8 mouse cellular contexts compared by ENCODE assay signal in the genomic region with DNA sequence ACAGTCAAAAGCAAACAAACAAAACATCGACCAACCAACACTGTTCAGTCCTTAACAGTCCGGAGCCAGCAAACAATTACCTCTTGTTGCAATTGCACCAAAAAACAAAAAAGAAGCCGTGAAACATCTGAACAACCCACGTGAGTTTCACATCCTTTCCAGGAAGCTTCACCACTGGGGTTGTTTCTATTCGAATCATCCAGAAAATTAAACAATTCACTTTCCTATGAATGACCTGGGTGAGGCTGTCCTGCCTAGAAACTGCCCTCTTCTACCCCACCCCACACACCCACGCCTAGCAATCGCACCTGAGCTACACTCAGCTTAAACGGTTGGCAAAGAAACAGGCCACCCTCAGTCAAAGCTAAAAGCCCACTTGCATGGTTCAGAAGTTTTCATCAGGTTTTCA. TPM values are rescaled to one million over a fixed set of nuclear protein-coding genes. Genes with fewer than 3 reads are reported as not detected.
DNase-seq lines count a peak whose midpoint lies in the region; ATAC-seq and TF ChIP-seq lines count a peak whose summit lies in the region.

No protein-coding gene starts in this region.

- H3K4me1 ChIP-seq in cerebellum, adult 2 months (ENCODE audit: control insufficient read depth, insufficient read depth, low read length) = peaks cover 3% of the 10 kb centered on the region
- peaks cover 13% of the 10 kb centered on the region for H3K4me1 ChIP-seq in midbrain, embryonic 12.5 days

- no peak for TF ChIP-seq CTCF in cerebellum, adult 2 months (IDR thresholded peaks at IDR 0.05; ENCODE audit: borderline replicate concordance, insufficient read depth, low read depth, low read length)

- no peaks in the 10 kb centered on the region for H3K27me3 ChIP-seq in cerebellum, adult 2 months (ENCODE audit: control insufficient read depth, insufficient read depth, low read length)
- no peaks in the 10 kb centered on the region for H3K27me3 ChIP-seq in midbrain, embryonic 12.5 days

- H3K4me2 ChIP-seq in midbrain, embryonic 12.5 days (replicated peaks) = peak overlapping the region; percentile 67

- WGBS in cerebellum, adult 2 months = 17% methylated on average over 8 of the region's 8 CpGs
- 40% methylated on average over 8 of the region's 8 CpGs for WGBS in midbrain, embryonic 12.5 days

- peak overlapping the region; percentile 99; the same call in 1 of the 2 replicates for H3K27ac ChIP-seq in cerebellum, adult 2 months (ENCODE audit: insufficient read depth, low read length)
- H3K27ac ChIP-seq in midbrain, embryonic 12.5 days (replicated peaks) = peak overlapping the region; percentile 35; the same call in 1 of the 2 replicates

- peak; percentile 47 for ATAC-seq in erythroid progenitor cell, adult 5-6 weeks (replicated peaks; ENCODE audit: low FRiP score, poor library complexity, severe bottlenecking)
- ATAC-seq in midbrain, embryonic 12.5 days (ENCODE audit: low FRiP score, low read depth) = peak; percentile 31

- DNase-seq in cerebellum, adult 2 months = no peak
- no peak for DNase-seq in cerebellum, adult 11 months
- DNase-seq in CD4-positive, CD25-positive, alpha-beta regulatory T cell, adult 2 months (ENCODE audit: low read depth, low spot score) = peak; percentile 43
- DNase-seq in kidney, postnatal 4 days = peak; percentile 21 to 45
- no peak for DNase-seq in right cerebral cortex, postnatal 10 days (ENCODE audit: low spot score in 2 of 2)
- DNase-seq in adrenal gland, adult 18-20 months (ENCODE audit: low spot score in 2 of 2) = no peak

- peak overlapping the region; percentile 82 for H3K9ac ChIP-seq in midbrain, embryonic 12.5 days (replicated peaks)

- H3K4me3 ChIP-seq in cerebellum, adult 2 months (replicated peaks; ENCODE audit: insufficient read depth, low read depth, low read length) = peak overlapping the region; percentile 92
- H3K4me3 ChIP-seq in midbrain, embryonic 12.5 days = peak overlapping the region; percentile 74

- TF ChIP-seq POLR2A in cerebellum, adult 2 months (IDR thresholded peaks at IDR 0.05; ENCODE audit: borderline replicate concordance, insufficient read depth, low read length) = no peak

- H3K9me3 ChIP-seq in midbrain, embryonic 12.5 days = no peaks in the 10 kb centered on the region

- H3K36me3 ChIP-seq in midbrain, embryonic 12.5 days = peaks cover 12% of the 10 kb centered on the region; the same call in 1 of the 2 replicates

RNA-seq across cellular contexts. Expression of a gene that starts 9.8 kb away (rescaled TPM):
- polyA plus RNA-seq in cerebellum, adult 2 months (2012; rRNA removed) = 167 and 177 TPM in 2 replicates
- 174 and 246 TPM in 2 replicates for total RNA-seq in erythroid progenitor cell, adult 5-6 weeks (2015; ENCODE audit: low replicate concordance)
- 112 and 135 TPM in 2 replicates for total RNA-seq in erythroid progenitor cell, adult 5-6 weeks (2017; ENCODE audit: low replicate concordance)
- 145 and 162 TPM in 2 replicates for polyA plus RNA-seq in midbrain, embryonic 12.5 days (2016; fragmentation: Nextera tagmentation; extraction: Ambion mirVana)
- 10 to 100 TPM; 88.9 to 97.1 TPM for total RNA-seq in adrenal gland, adult 18-20 months (2021)

Comparison
In these comparisons a context has a peak if more than half of its experiments do, and no peak if none do; other contexts are left out.
1. DNase-seq: peak in CD4-positive, CD25-positive, alpha-beta regulatory T cell, adult 2 months (single experiment) and kidney, postnatal 4 days (2 of 2); none in cerebellum, adult 2 months (0 of 2), cerebellum, adult 11 months (single experiment), right cerebral cortex, postnatal 10 days (0 of 2) and adrenal gland, adult 18-20 months (0 of 2).